Mouse (Mus musculus) kidney, postnatal 0 days (tissue): ENCODE results near the gene Baz2b. TPM values are rescaled to one million over a fixed set of nuclear protein-coding genes. Genes with fewer than 3 reads are reported as not detected.

Experiments used
- ATAC-seq: fragments of 200-750 bp; cut with Nextera tagmentation; replicated peaks from 2 replicates; pipeline ENCODE4 v1.8.0; 2017; ENCODE audit warnings: low read depth, moderate number of reproducible peaks, moderate TSS enrichment, moderate library complexity; ENCODE audit not compliant: low FRiP score
- DNase-seq: peaks from one replicate; pipeline ENCODE4 v3.0.0-alpha.2; 2016; ENCODE audit warnings: low spot score
- H3K27ac ChIP-seq: fragments of 300-500 bp; sonication (generic); 2 replicates; pipeline ENCODE4 v1.5.1; 2014; ENCODE audit warnings: mild to moderate bottlenecking
- H3K27me3 ChIP-seq: fragments of 300-500 bp; sonication (generic); 2 replicates; pipeline ENCODE4 v1.6.1; 2014; ENCODE audit warnings: low read length, mixed read lengths; ENCODE audit not compliant: insufficient read depth
- H3K36me3 ChIP-seq: fragments of 300-500 bp; sonication (generic); 2 replicates; pipeline ENCODE4 v1.6.1; 2014; ENCODE audit warnings: low read length, mixed read lengths; ENCODE audit not compliant: insufficient read depth
- H3K4me1 ChIP-seq: fragments of 300-500 bp; sonication (generic); replicated peaks from 2 replicates; pipeline ENCODE4 v1.6.1; 2014; ENCODE audit warnings: antibody characterized with exemption, low read length, mixed read lengths; ENCODE audit not compliant: insufficient read depth
- H3K4me2 ChIP-seq: fragments of 300-500 bp; sonication (generic); 2 replicates; pipeline ENCODE4 v1.6.1; 2014; ENCODE audit warnings: mild to moderate bottlenecking, low read length, moderate library complexity, mixed read lengths
- H3K4me3 ChIP-seq: fragments of 300-500 bp; sonication (generic); replicated peaks from 2 replicates; pipeline ENCODE4 v1.5.1; 2014; ENCODE audit warnings: low read depth, low read length
- H3K9ac ChIP-seq: fragments of 300-500 bp; sonication (generic); 2 replicates; pipeline ENCODE4 v1.6.1; 2014; ENCODE audit warnings: low read depth, low read length
- H3K9me3 ChIP-seq: fragments of 300-500 bp; sonication (generic); replicated peaks from 2 replicates; pipeline ENCODE4 v1.6.1; 2016; ENCODE audit warnings: low read length, inconsistent platforms, mixed read lengths
- CTCF ChIP-seq: IDR thresholded peaks from 2 replicates; pipeline ENCODE4 v1.5.1; 2016; ENCODE audit warnings: antibody characterized with exemption, low read depth, mild to moderate bottlenecking, moderate library complexity
- WGBS: fragments of 180-500 bp; shearing (Covaris S2); extraction: QIAGEN DNeasy Blood & Tissue Kit; methylation state at CpG from one replicate; pipeline ENCODE4 v1.1.7; 2014; 5-methylcytosine and 5-hydroxymethylcytosine counted together
- polyA plus RNA-seq: library from polyadenylated mRNA; unstranded; fragments of >200 nt; fragmentation: Nextera tagmentation; extraction: Ambion mirVana; gene quantifications from 2 replicates; pipeline ENCODE4 v1.2.1, GENCODE M21; 2015

The Baz2b gene
- polyA plus RNA-seq, 1 experiment from 2014 or later: 51.7 TPM

GRCm38 (mm10) chr2:60118684-60119558, 90.7 kb downstream of the Baz2b start:
- no peak overlapping the region for H3K4me3 ChIP-seq
- H3K4me2 ChIP-seq: no peak overlapping the region
- ATAC-seq (no peak), DNase-seq (peak; percentile 47)
- H3K27me3 ChIP-seq: no peaks in the 10 kb centered on the region
- H3K36me3 ChIP-seq: no peaks in the 10 kb centered on the region
- 58% methylated on average over 10 of the region's 10 CpGs for WGBS
- H3K4me1 ChIP-seq: peaks cover 20% of the 10 kb centered on the region; the same call in 1 of the 2 replicates
- TF ChIP-seq CTCF: no peak
- H3K9me3 ChIP-seq: no peaks in the 10 kb centered on the region
- H3K9ac ChIP-seq: no peak overlapping the region
- no peak overlapping the region for H3K27ac ChIP-seq

GRCm38 (mm10) chr2:60117867-60118266, 91.8 kb downstream of the Baz2b start:
- no peak overlapping the region for H3K27ac ChIP-seq
- H3K9me3 ChIP-seq: no peaks in the 10 kb centered on the region
- no peak overlapping the region for H3K4me2 ChIP-seq
- WGBS: 55% methylated on average over 9 of the region's 9 CpGs
- no peak overlapping the region for H3K9ac ChIP-seq
- ATAC-seq: no peak
- no peaks in the 10 kb centered on the region for H3K27me3 ChIP-seq
- peaks cover 20% of the 10 kb centered on the region; the same call in 1 of the 2 replicates for H3K4me1 ChIP-seq
- H3K36me3 ChIP-seq: no peaks in the 10 kb centered on the region
- no peak for TF ChIP-seq CTCF
- no peak overlapping the region for H3K4me3 ChIP-seq
- no peak for DNase-seq

GRCm38 (mm10) chr2:60115891-60116554, 93.6 kb downstream of the Baz2b start:
- TF ChIP-seq CTCF: no peak
- Histone ChIP-seq H3K4me2 (no peak overlapping the region; the same call in 1 of the 2 replicates), H3K4me1 (peaks cover 16% of the 10 kb centered on the region; the same call in 1 of the 2 replicates), H3K9me3 (no peaks in the 10 kb centered on the region), H3K27ac (peak overlapping the region; percentile 51), H3K27me3 (no peaks in the 10 kb centered on the region), H3K9ac (no peak overlapping the region), H3K36me3 (peaks cover under 1% of the 10 kb centered on the region; the same call in 1 of the 2 replicates), H3K4me3 (no peak overlapping the region)
- ATAC-seq: no peak; the same call in 1 of the 2 replicates
- 26% methylated on average over 12 of the region's 12 CpGs for WGBS
- peak; percentile 54 for DNase-seq

GRCm38 (mm10) chr2:60114901-60115300, 94.7 kb downstream of the Baz2b start:
- H3K4me1 ChIP-seq: peaks cover 16% of the 10 kb centered on the region; the same call in 1 of the 2 replicates
- H3K9ac ChIP-seq: no peak overlapping the region
- no peak overlapping the region for H3K27ac ChIP-seq
- DNase-seq: no peak
- peaks cover 4% of the 10 kb centered on the region; the same call in 1 of the 2 replicates for H3K36me3 ChIP-seq
- no peaks in the 10 kb centered on the region for H3K9me3 ChIP-seq
- no peak overlapping the region for H3K4me2 ChIP-seq
- no peak for ATAC-seq
- H3K27me3 ChIP-seq: no peaks in the 10 kb centered on the region
- 76% methylated on average over 4 of the region's 4 CpGs for WGBS
- H3K4me3 ChIP-seq: no peak overlapping the region
- no peak for TF ChIP-seq CTCF

- no peak for TF ChIP-seq CTCF
- 0 out of 2 replicates have a peak, but pooled peaks have one; percentile 21 for ATAC-seq
- Histone ChIP-seq H3K9ac (no peak overlapping the region), H3K9me3 (no peaks in the 10 kb centered on the region), H3K27me3 (no peaks in the 10 kb centered on the region), H3K27ac (no peak overlapping the region), H3K4me3 (no peak overlapping the region), H3K4me2 (no peak overlapping the region), H3K4me1 (peaks cover 14% of the 10 kb centered on the region; the same call in 1 of the 2 replicates), H3K36me3 (peaks cover 4% of the 10 kb centered on the region; the same call in 1 of the 2 replicates)
- WGBS: 77% methylated on average over 12 of the region's 12 CpGs
- no peak for DNase-seq
Observed at GRCm38 (mm10) chr2:60113661-60114560, 95.7 kb downstream of the Baz2b start.
